Mouse (Mus musculus): ENCODE measurements at regions not wholly inside any gene's neighbourhood (a gene's known extent, or its start where the extent isn't known, plus 50 kb on each side); places are given as distances from the start of the nearest gene placed in this dataset.

- DNase-seq = no peak
Observed at GRCm38 (mm10) chr15:68014605-68015305, 1514.0 kb upstream of the Lrrc6 start.

GRCm38 (mm10) chr15:68011162-68011561 lies 1510.5 kb upstream of the Lrrc6 start:
- DNase-seq = no peak

GRCm38 (mm10) chr15:68010189-68010588 lies 1509.5 kb upstream of the Lrrc6 start:
- no peak for DNase-seq

- no peak for DNase-seq
Observed at GRCm38 (mm10) chr15:68004798-68005197, 1504.1 kb upstream of the Lrrc6 start.

DNA sequence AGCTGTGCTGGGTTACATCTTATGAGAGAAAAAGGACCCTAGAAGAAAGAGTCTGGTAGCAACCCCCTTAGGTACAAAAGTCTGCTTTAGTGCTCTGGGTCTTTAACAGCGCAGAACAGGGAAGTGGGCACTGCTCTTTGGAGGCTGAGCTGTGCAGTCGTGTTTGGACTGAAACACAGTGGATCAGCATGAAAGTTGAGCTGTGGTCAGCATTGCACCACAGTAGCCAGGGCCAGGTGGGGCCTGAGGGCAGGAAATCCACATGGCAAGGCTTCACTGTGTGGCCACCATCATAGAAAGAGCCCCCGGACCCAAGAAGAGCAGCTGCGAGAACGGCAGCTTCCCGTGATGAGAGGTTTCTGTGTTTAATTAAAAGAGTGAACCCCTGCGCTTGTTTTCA lies 1495.8 kb upstream of the Lrrc6 start:
- DNase-seq = no peak

DNA sequence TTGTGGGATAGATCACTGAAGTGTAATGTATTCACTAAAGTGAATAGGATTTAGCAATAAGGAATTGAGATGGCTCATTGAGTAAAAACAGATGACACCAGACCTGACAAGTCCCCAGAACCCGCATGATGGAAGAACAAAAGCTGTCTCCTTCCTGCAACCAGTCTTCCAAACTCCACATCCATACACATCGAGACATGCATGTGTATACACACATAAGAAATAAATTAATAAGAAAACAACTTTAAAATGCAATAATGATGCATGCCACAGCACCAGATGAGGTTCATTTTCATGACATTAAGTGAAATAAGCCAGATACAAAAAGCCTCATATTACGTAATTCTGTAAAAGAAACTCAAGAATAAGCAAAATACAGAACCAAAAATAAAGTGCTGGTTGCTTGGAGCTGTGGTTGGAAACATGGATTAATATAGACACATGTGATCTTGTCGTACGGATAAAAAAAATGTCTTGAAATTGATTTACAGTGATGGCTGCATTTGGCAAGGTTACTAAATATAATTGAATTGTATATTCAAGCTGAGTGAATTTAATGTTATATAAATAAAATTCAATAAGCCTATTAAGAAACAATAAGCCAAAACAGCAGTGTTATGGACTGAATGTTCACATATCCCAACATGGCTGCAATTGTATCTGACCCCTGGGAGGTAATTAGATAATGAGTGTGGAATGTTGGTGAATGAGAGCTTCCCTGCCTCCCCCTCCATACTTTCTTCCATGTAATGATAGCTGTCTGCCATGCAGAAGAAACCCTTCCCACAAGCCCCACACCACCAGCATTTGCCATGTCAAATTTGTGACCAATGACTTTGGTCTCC lies 1488.9 kb upstream of the Lrrc6 start:
- DNase-seq = no peak

DNA sequence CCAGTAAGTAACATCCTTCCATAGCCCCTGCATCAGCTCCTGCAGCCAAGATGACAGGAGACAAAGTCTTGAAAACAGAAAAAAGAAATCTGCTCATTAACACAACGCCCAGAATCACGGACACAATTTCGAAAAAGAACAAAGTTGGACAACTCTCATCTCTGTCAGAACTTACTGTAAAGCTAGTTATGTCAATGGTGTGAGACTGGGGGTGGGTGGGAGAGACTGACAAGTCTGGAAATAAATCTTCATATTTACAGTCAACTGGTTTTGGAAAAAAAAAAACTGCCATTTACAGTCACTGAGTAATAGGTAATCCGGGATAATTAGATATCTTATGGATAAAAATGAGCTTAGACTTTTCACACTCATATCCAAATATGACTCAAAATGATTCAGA lies 1487.2 kb upstream of the Lrrc6 start:
- DNase-seq = no peak

GRCm38 (mm10) chr15:67983253-67983652 lies 1482.5 kb upstream of the Lrrc6 start:
- no peak for DNase-seq

- DNase-seq = no peak
Observed at GRCm38 (mm10) chr15:67981876-67982275, 1481.2 kb upstream of the Lrrc6 start.

GRCm38 (mm10) chr15:67979451-67979850 lies 1478.7 kb upstream of the Lrrc6 start:
- DNase-seq = no peak

GRCm38 (mm10) chr15:67977210-67977609 lies 1476.5 kb upstream of the Lrrc6 start:
- DNase-seq = no peak

- no peak for DNase-seq
Observed at GRCm38 (mm10) chr15:67971998-67972397, 1471.3 kb upstream of the Lrrc6 start.

DNA sequence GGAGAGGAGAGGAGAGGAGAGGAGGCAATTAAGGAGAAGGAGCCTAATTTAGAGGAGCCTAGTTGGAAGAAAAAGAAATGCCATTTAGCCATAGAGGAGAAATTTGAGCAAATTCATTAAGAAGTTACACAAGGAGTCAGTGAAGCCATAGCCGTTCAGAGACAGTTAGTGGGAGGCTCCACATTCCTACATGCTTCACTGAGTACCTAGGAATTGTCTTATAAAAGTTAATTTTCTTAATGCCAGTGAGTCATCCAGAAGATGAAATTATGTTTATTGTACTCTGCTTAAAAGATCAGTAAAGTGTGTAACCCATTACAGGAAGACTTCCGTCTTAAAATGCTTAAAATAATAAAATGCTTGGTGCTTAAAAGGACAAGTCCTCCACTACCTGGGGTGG lies 1453.5 kb upstream of the Lrrc6 start:
- no peak for DNase-seq

- DNase-seq = peak; percentile 66
Observed at GRCm38 (mm10) chr15:67950281-67951040, 1449.8 kb upstream of the Lrrc6 start.

DNA sequence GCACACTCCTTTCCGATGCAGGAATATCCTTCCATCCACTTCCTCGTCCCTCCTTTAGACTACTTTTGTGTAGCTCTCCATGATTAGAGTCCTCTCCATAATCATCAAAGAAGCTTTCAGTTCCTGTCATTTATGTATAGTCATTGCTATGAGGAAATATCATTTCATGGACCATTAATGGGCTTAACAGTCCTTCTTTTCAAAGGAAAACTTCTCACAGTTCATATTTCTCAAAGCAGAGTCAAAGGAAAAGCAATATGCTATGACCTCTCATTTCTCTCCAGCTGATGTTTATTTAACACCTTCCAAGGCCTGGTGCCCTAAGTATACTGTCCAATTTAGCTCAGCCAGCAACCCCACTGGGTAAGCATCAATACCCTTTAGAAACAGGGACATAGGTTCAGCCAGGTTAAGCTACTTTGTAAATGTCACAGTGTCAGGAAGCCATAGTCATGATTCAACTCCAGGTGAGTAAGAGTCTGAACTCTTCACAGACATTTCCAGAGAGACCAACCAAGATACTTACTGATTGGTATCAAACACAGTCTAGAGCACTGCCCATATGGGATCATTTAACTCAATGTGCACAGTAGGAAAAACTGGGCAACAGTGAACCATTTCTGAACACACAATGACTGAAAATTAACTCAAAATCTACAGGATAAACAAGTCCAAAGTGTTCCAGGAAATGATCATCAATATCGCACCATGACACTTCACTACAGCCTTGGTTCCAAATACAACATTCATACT lies 1443.8 kb upstream of the Lrrc6 start:
- DNase-seq = no peak

- DNase-seq = no peak
Observed at GRCm38 (mm10) chr15:67943046-67943445, 1442.3 kb upstream of the Lrrc6 start.

GRCm38 (mm10) chr15:67940510-67940909 lies 1439.8 kb upstream of the Lrrc6 start:
- DNase-seq = no peak

- no peak for DNase-seq
Observed at GRCm38 (mm10) chr15:67924885-67925284, 1424.2 kb upstream of the Lrrc6 start.

GRCm38 (mm10) chr15:67907034-67907433 lies 1406.3 kb upstream of the Lrrc6 start:
- DNase-seq = no peak

- DNase-seq = no peak
Observed at GRCm38 (mm10) chr15:67905279-67905678, 1404.6 kb upstream of the Lrrc6 start.

GRCm38 (mm10) chr15:67904646-67905045 lies 1403.9 kb upstream of the Lrrc6 start:
- no peak for DNase-seq

GRCm38 (mm10) chr15:67902982-67903381 lies 1402.3 kb upstream of the Lrrc6 start:
- no peak for DNase-seq

GRCm38 (mm10) chr15:67901191-67901601 lies 1400.5 kb upstream of the Lrrc6 start:
- no peak for DNase-seq
